ENCODE assay signal across 8 mouse cellular contexts in the genomic region with DNA sequence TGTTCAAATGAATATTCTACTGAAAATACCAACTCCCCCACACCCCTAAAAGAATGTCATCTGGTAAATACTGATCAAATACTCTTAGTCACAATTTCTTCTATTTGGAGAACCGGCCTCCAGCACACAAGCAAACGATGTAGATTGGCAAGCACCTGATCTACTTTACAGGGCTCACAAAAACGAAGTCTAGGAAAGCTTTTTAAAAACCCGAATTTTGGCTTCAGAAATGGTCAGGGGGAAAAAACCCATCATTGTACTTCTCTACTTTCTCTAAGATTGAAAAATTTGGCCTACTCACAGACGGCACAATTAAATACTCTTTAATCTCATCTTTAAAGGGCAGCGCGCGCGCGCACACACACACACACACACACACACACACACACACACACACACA. TPM values are rescaled to one million over a fixed set of nuclear protein-coding genes. Genes with fewer than 3 reads are reported as not detected.
DNase-seq lines count a peak whose midpoint lies in the region; ATAC-seq and TF ChIP-seq lines count a peak whose summit lies in the region.

No protein-coding gene starts in this region.

- H3K9me3 ChIP-seq in intestine, embryonic 16.5 days (ENCODE audit: control insufficient read depth, low read length) = peaks cover 7% of the 10 kb centered on the region; the same call in 1 of the 2 replicates
- H3K9me3 ChIP-seq in neural tube, embryonic 12.5 days = peaks cover 8% of the 10 kb centered on the region

- peak overlapping the region; percentile 92 for H3K4me3 ChIP-seq in lung, adult 2 months (replicated peaks; ENCODE audit: extremely low read depth, low read depth, low read length)
- peak overlapping the region; percentile 85; the same call in 1 of the 2 replicates for H3K4me3 ChIP-seq in cortical plate, adult 2 months (ENCODE audit: insufficient read depth, low read length)
- H3K4me3 ChIP-seq in intestine, embryonic 16.5 days (ENCODE audit: low read length) = peak overlapping the region; percentile 93
- peak overlapping the region; percentile 87 for H3K4me3 ChIP-seq in neural tube, embryonic 12.5 days

- no peaks in the 10 kb centered on the region for H3K27me3 ChIP-seq in intestine, embryonic 16.5 days (replicated peaks; ENCODE audit: control insufficient read depth, insufficient read depth, low read length)
- H3K27me3 ChIP-seq in neural tube, embryonic 12.5 days (replicated peaks) = no peaks in the 10 kb centered on the region

- no peaks in the 10 kb centered on the region for H3K4me1 ChIP-seq in lung, adult 2 months (ENCODE audit: control insufficient read depth, insufficient read depth, low read length)
- no peaks in the 10 kb centered on the region for H3K4me1 ChIP-seq in cortical plate, adult 2 months (ENCODE audit: control insufficient read depth, insufficient read depth, low read length)
- peaks cover 7% of the 10 kb centered on the region; the same call in 1 of the 2 replicates for H3K4me1 ChIP-seq in intestine, embryonic 16.5 days (ENCODE audit: control insufficient read depth, insufficient read depth, low read length)
- H3K4me1 ChIP-seq in neural tube, embryonic 12.5 days = no peaks in the 10 kb centered on the region

- H3K36me3 ChIP-seq in intestine, embryonic 16.5 days (ENCODE audit: control insufficient read depth, insufficient read depth, low read length) = no peaks in the 10 kb centered on the region
- H3K36me3 ChIP-seq in neural tube, embryonic 12.5 days = peaks cover 3% of the 10 kb centered on the region; the same call in 1 of the 2 replicates

- no peak for ATAC-seq in intestine, embryonic 16.5 days
- ATAC-seq in neural tube, embryonic 12.5 days (ENCODE audit: low FRiP score, low read depth) = no peak
- no peak for ATAC-seq in frontal cortex, adult (ENCODE audit: low TSS enrichment)

- H3K4me2 ChIP-seq in intestine, embryonic 16.5 days (ENCODE audit: low read depth, low read length) = peak overlapping the region; percentile 73
- H3K4me2 ChIP-seq in neural tube, embryonic 12.5 days (replicated peaks) = peak overlapping the region; percentile 53

- 7% methylated on average over 10 of the region's 10 CpGs for whole genome bisulfite sequencing in lung, adult 2 months
- 7% methylated on average over 10 of the region's 10 CpGs for WGBS in intestine, embryonic 16.5 days
- WGBS in neural tube, embryonic 12.5 days = 13% methylated on average over 10 of the region's 10 CpGs

- H3K9ac ChIP-seq in intestine, embryonic 16.5 days (ENCODE audit: low read depth, low read length) = peak overlapping the region; percentile 89; the same call in 1 of the 2 replicates
- peak overlapping the region; percentile 92 for H3K9ac ChIP-seq in neural tube, embryonic 12.5 days

- H3K27ac ChIP-seq in cortical plate, adult 2 months (ENCODE audit: insufficient read depth, low read length) = no peak overlapping the region
- no peak overlapping the region for H3K27ac ChIP-seq in intestine, embryonic 16.5 days (ENCODE audit: low read length)
- H3K27ac ChIP-seq in neural tube, embryonic 12.5 days = no peak overlapping the region

- DNase-seq in lung, adult 2 months = no peak
- DNase-seq in lung, postnatal 10 days = no peak
- DNase-seq in spleen, adult 18-20 months = no peak
- no peak for DNase-seq in left cerebral cortex, postnatal 36 days (ENCODE audit: low spot score in 2 of 2)

- TF ChIP-seq CTCF in lung, adult 2 months (IDR thresholded peaks at IDR 0.05; ENCODE audit: insufficient read depth, low read length) = no peak
- no peak for TF ChIP-seq CTCF in cortical plate, adult 2 months (IDR thresholded peaks at IDR 0.05; ENCODE audit: extremely low read depth, insufficient read depth, low read length)

- intact Hi-C loops in left cerebral cortex, postnatal 36 days (cut with DNase I) = loop anchor here (5.0 kb wide), 1 partner anchor 40 kb away; a partner anchor contains a TSS

- no peak for TF ChIP-seq POLR2A in lung, adult 2 months (IDR thresholded peaks at IDR 0.05; ENCODE audit: borderline replicate concordance, extremely low read depth, low read depth, low read length)
- no peak for TF ChIP-seq POLR2A in cortical plate, adult 2 months (IDR thresholded peaks at IDR 0.05; ENCODE audit: extremely low read depth, insufficient read depth, low read length)

RNA-seq across cellular contexts. Expression of a gene that starts 0.8 kb away (rescaled TPM):
- 0.76 and 1.1 TPM in 2 replicates for polyA plus RNA-seq in lung, adult 2 months (2012; rRNA removed)
- 9.7 and 10.1 TPM in 2 replicates for polyA plus RNA-seq in cortical plate, adult 2 months (2012; rRNA removed)
- 8.4 and 8.9 TPM in 2 replicates for polyA plus RNA-seq in intestine, embryonic 16.5 days (2015; fragmentation: Nextera tagmentation; extraction: Ambion mirVana)
- 21.6 and 22.8 TPM in 2 replicates for polyA plus RNA-seq in neural tube, embryonic 12.5 days (2016; fragmentation: Nextera tagmentation; extraction: Ambion mirVana)
- 10 to 100 TPM; 18.3 to 19.6 TPM for total RNA-seq in left cerebral cortex, postnatal 36 days (2021)

RNA-seq across cellular contexts. Expression of a gene that starts 35.5 kb away (rescaled TPM):
- not detected in 2 replicates for polyA plus RNA-seq in lung, adult 2 months (2012; rRNA removed)
- 0.08 TPM in 1 of 2 replicates, not detected in the other for polyA plus RNA-seq in cortical plate, adult 2 months (2012; rRNA removed)
- polyA plus RNA-seq in intestine, embryonic 16.5 days (2015; fragmentation: Nextera tagmentation; extraction: Ambion mirVana) = not detected in 2 replicates
- not detected in 2 replicates for polyA plus RNA-seq in neural tube, embryonic 12.5 days (2016; fragmentation: Nextera tagmentation; extraction: Ambion mirVana)
- not detected for total RNA-seq in left cerebral cortex, postnatal 36 days (2021)

RNA-seq across cellular contexts. Expression of a gene that starts 39.4 kb away (rescaled TPM):
- polyA plus RNA-seq in lung, adult 2 months (2012; rRNA removed) = 2.7 and 4.3 TPM in 2 replicates
- polyA plus RNA-seq in cortical plate, adult 2 months (2012; rRNA removed) = 10.6 and 11.4 TPM in 2 replicates
- 8.2 TPM in 2 replicates for polyA plus RNA-seq in intestine, embryonic 16.5 days (2015; fragmentation: Nextera tagmentation; extraction: Ambion mirVana)
- 16.9 and 19.4 TPM in 2 replicates for polyA plus RNA-seq in neural tube, embryonic 12.5 days (2016; fragmentation: Nextera tagmentation; extraction: Ambion mirVana)
- 10 to 100 TPM; 13.6 to 18.2 TPM for total RNA-seq in left cerebral cortex, postnatal 36 days (2021)

RNA-seq across cellular contexts. Expression of a gene that starts 56.7 kb away (rescaled TPM):
- polyA plus RNA-seq in lung, adult 2 months (2012; rRNA removed) = 1.2 and 2.2 TPM in 2 replicates
- polyA plus RNA-seq in cortical plate, adult 2 months (2012; rRNA removed) = 8.0 and 8.6 TPM in 2 replicates
- polyA plus RNA-seq in intestine, embryonic 16.5 days (2015; fragmentation: Nextera tagmentation; extraction: Ambion mirVana) = 5.1 and 5.2 TPM in 2 replicates
- polyA plus RNA-seq in neural tube, embryonic 12.5 days (2016; fragmentation: Nextera tagmentation; extraction: Ambion mirVana) = 13.5 and 16.5 TPM in 2 replicates
- 10 to 100 TPM; 15.4 to 19.9 TPM for total RNA-seq in left cerebral cortex, postnatal 36 days (2021)
